Mouse (Mus musculus) kidney, adult 2 months (tissue): Measurements from ENCODE around the gene Gramd1c. TPM values are rescaled to one million over a fixed set of nuclear protein-coding genes. Genes with fewer than 3 reads are reported as not detected.
A peak's percentile ranks its signal among the peaks of the same experiment; 100 is the strongest.

ENCODE experiments used
- DNase-seq: peaks from one replicate; pipeline ENCODE4 v3.0.0; 2021
- H3K27ac ChIP-seq: fragments of 200-500 bp; 2 replicates; pipeline ENCODE4 v1.5.1; 2012; ENCODE audit warnings: low read depth, low read length, control low read depth, inconsistent platforms; ENCODE audit not compliant: insufficient read depth
- H3K27me3 ChIP-seq: fragments of 200-500 bp; replicated peaks from 2 replicates; pipeline ENCODE4 v1.6.1; 2012; ENCODE audit warnings: mild to moderate bottlenecking, moderate library complexity, low read length, inconsistent platforms; ENCODE audit not compliant: control insufficient read depth, insufficient read depth
- H3K36me3 ChIP-seq: fragments of 200-500 bp; 2 replicates; pipeline ENCODE4 v1.6.1; 2012; ENCODE audit warnings: mild to moderate bottlenecking, moderate library complexity, low read length, inconsistent platforms; ENCODE audit not compliant: control insufficient read depth, insufficient read depth
- H3K4me1 ChIP-seq: fragments of 200-500 bp; 2 replicates; pipeline ENCODE4 v1.6.1; 2011; ENCODE audit warnings: low read length; ENCODE audit not compliant: control insufficient read depth, insufficient read depth
- H3K4me3 ChIP-seq: fragments of 200-500 bp; 2 replicates; pipeline ENCODE4 v1.5.1; 2011; ENCODE audit warnings: mild to moderate bottlenecking, low read depth, low read length, control low read depth; ENCODE audit not compliant: insufficient read depth
- CTCF ChIP-seq: fragments of 200-500 bp; conservative IDR thresholded peaks from 2 replicates; pipeline ENCODE4 v1.5.1; 2011; ENCODE audit warnings: low read depth, mild to moderate bottlenecking, control low read depth, low read length, moderate library complexity, mixed read lengths; ENCODE audit not compliant: insufficient read depth, insufficient read length
- POLR2A ChIP-seq: fragments of 200-500 bp; IDR thresholded peaks from one replicate; pipeline ENCODE4 v1.6.1; 2011; ENCODE audit warnings: low read depth, low read length, control low read depth
- WGBS: fragments of 180-500 bp; shearing (Covaris S2); methylation state at CpG from one replicate; pipeline ENCODE4 v1.1.7; 2018; 5-methylcytosine and 5-hydroxymethylcytosine counted together
- polyA plus RNA-seq: library from polyadenylated mRNA; depleted of rRNA; stranded (reverse); fragments of >200 nt; gene quantifications from 2 replicates; pipeline ENCODE4 v1.2.3, GENCODE M21; 2012

Gene Gramd1c
- polyA plus RNA-seq, 1 experiment, result 1.3 TPM

GRCm38 (mm10) chr16:43999111-43999510 lies 64.0 kb downstream of the Gramd1c start:
- H3K36me3 ChIP-seq, result no peaks in the 10 kb centered on the region
- no peak overlapping the region for H3K27ac ChIP-seq
- no peaks in the 10 kb centered on the region for H3K4me1 ChIP-seq
- H3K27me3 ChIP-seq, result no peaks in the 10 kb centered on the region
- DNase-seq, result no peak
- 87% methylated on average over 8 of the region's 8 CpGs for WGBS
- no peak for TF ChIP-seq CTCF
- TF ChIP-seq POLR2A, result no peak
- H3K4me3 ChIP-seq, result no peak overlapping the region

DNA sequence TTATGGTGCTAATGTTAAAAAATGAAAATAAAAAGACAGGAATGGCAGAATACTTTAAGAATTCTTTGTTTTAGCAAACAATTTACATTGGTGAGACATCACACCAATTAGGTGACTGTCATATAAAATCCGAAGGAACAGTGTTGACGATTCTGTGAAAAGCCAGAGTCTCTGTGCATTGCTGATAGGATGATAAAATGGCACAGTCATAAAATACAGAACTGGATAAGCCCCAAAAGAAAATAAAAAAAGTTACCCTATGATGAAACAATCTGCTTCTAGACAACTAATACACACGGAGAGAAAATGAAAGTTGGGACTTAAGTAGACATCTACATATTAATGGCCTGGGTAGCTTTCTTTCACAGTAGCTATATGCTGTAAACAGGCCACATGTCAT lies 68.5 kb downstream of the Gramd1c start:
- H3K4me3 ChIP-seq, result no peak overlapping the region
- H3K4me1 ChIP-seq, result no peaks in the 10 kb centered on the region
- TF ChIP-seq CTCF (no peak), POLR2A (no peak)
- no peak overlapping the region for H3K27ac ChIP-seq
- no peaks in the 10 kb centered on the region for H3K27me3 ChIP-seq
- 83% methylated on average over 3 of the region's 3 CpGs for WGBS
- no peak for DNase-seq
- no peaks in the 10 kb centered on the region for H3K36me3 ChIP-seq

- H3K27me3 ChIP-seq, result no peaks in the 10 kb centered on the region
- no peaks in the 10 kb centered on the region for H3K36me3 ChIP-seq
- no peaks in the 10 kb centered on the region for H3K4me1 ChIP-seq
- H3K4me3 ChIP-seq, result no peak overlapping the region
- no peak overlapping the region for H3K27ac ChIP-seq
- no peak for DNase-seq
- TF ChIP-seq POLR2A (no peak), CTCF (no peak)
- WGBS, result 90% methylated on average over 4 of the region's 4 CpGs
These were observed 76.8 kb downstream of the Gramd1c start for GRCm38 (mm10) chr16:43986299-43986698.

DNA sequence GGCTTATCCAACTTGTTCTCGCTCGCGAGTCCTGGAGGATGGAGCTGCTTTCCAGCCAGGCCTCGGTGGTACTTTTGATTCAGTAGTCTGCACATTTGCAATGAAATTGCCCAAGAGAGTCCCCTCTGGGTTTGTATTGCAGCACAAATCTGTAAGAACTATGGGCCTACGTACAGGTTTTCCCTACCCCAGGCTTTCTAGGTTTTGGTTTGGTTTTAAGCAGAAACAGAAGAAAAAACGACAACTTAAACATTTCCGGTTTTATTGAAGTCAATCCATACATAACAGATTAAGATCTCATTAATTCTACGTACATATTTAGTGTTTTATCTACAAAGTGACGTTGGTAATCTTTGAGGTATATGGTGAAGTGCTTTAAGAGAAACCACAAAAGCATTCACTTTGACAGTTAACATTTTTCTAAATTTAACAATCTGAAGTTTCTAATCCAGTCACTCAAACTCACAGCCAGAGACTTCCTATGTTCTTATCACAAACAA lies 83.0 kb downstream of the Gramd1c start:
- no peak for TF ChIP-seq CTCF
- no peak for TF ChIP-seq POLR2A
- no peak overlapping the region for H3K27ac ChIP-seq
- 42% methylated on average over 9 of the region's 9 CpGs for WGBS

DNA sequence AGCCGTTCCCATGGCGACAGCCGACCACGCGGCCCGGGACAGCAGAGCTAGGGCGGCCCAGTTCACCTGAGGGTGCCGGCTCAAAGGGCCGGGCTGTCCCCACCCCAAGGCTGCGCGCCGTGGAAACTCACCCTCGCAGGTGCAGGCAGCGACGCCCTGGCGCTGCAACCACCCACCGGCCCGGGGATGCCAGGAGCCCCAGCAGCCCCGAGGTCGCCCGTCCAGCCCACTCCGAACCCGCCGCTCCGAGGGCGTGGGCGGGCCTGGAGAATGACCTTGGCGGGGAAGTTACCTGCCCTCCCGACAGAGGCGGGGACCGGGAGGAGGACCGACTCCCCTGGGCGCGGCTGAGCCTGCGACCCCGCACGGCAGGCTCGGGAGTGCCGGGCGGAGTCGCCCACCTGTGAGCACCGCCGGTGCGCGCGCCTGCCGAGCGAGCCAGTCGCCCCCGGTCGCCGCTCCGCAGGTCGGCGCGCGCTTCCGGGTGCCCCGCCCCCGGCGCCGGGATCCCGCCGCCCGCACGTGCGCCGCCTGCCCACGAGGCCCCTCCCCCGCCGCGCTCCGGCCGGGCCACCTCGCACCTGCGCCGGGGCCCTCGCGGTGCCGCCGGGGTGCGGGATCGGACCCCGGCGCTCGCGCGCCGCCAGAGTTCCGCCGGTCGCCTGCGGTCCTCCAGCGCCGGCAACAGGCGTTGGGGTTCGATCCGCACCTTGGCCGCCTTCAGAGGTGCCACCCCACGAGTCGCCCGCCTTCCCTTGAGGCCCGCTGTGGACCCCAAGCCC lies 83.6 kb downstream of the Gramd1c start, which contains the start of gene Zdhhc23:
TSS of gene Zdhhc23 (minus strand) at position 464 of the 782 bp plus-strand sequence.
- Histone ChIP-seq H3K27me3 (no peaks in the 10 kb centered on the region), H3K36me3 (no peaks in the 10 kb centered on the region), H3K27ac (0 out of 2 replicates have a peak within 1 kb of the TSS, but pooled peaks have one; percentile 27), H3K4me1 (no peaks in the 10 kb centered on the region), H3K4me3 (peak within 1 kb of the TSS; percentile 64)
- TF ChIP-seq CTCF (no peak), POLR2A (no peak)
- peak; percentile 58 for DNase-seq
- 1% methylated on average over 102 of the region's 103 CpGs for WGBS

More for the DNA sequence above, 83.0 kb downstream of the Gramd1c start:
- H3K4me1 ChIP-seq, result no peaks in the 10 kb centered on the region
- H3K27me3 ChIP-seq, result no peaks in the 10 kb centered on the region
- no peak for DNase-seq
- no peaks in the 10 kb centered on the region for H3K36me3 ChIP-seq
- H3K4me3 ChIP-seq, result peak overlapping the region; percentile 64

DNA sequence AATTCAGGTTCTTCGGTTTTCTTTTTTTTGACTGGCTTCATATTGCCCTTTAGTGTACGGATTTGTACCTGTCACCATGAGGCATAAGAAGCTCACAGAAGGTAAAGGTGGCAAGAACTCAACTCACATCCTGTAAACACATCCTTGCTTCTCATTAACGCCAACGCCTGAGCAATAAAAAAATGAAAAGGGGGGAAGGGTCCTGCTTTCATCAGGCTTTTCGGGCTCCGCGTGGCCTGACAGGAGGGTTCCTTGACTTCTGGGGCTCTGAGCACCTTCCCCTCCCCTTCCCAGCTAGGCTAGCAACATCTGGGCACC lies 84.2 kb downstream of the Gramd1c start:
- H3K27me3 ChIP-seq, result no peaks in the 10 kb centered on the region
- H3K27ac ChIP-seq, result no peak overlapping the region
- TF ChIP-seq CTCF, result no peak
- TF ChIP-seq POLR2A, result no peak
- WGBS, result 35% methylated on average over 7 of the region's 7 CpGs
- H3K4me1 ChIP-seq, result no peaks in the 10 kb centered on the region
- H3K4me3 ChIP-seq, result peak overlapping the region; percentile 64
- no peaks in the 10 kb centered on the region for H3K36me3 ChIP-seq
- no peak for DNase-seq

GRCm38 (mm10) chr16:43973606-43974220 lies 89.4 kb downstream of the Gramd1c start:
- Histone ChIP-seq H3K36me3 (no peaks in the 10 kb centered on the region), H3K4me3 (no peak overlapping the region), H3K4me1 (no peaks in the 10 kb centered on the region), H3K27me3 (no peaks in the 10 kb centered on the region), H3K27ac (no peak overlapping the region)
- no peak for TF ChIP-seq CTCF
- no peak for TF ChIP-seq POLR2A
- 80% methylated on average over 22 of the region's 22 CpGs for WGBS
- DNase-seq, result no peak
